In the genomic region with DNA sequence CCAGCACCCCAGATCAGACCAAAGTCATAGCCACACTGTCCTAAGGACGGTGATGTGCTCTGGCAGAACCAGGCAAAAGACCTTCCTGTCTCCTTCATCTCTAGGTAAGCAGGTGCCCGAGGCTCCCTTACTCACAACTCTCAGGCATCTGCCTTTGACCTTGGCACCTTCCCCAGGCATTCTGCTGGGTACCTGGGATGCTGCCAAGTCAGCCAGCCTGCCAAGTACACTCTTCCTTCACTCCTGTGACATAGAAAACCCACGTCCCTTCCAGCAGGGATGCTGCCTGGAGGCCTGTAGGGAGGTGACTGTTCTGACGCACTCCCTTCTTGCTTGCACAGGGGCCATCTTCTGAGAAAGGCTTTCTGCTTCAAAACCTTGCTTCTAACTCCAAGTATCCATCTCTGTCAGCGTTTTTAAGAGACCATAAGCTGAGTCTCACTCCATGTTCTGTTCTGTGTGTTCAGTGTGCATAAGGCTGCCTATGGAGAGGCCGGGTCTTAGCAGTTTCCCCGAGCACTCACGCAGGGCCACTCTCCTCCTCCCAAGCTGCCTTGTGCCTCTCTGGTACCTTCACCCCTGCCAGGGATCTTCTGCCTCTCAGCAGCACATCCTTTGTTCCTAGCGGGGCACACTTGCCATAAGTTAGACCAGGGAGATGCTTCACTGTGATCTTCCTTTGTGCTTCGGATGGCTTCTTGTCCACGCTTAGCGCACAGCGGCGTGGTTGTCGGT, we compare ENCODE assay signal across 9 mouse cellular contexts. TPM values are rescaled to one million over a fixed set of nuclear protein-coding genes. Genes with fewer than 3 reads are reported as not detected.
DNase-seq lines count a peak whose midpoint lies in the region; ATAC-seq and TF ChIP-seq lines count a peak whose summit lies in the region.
"Had no signal": no experiment of that assay in that cellular context is flagged by ENCODE, and none has a peak within 500 bp of the region (broad histone marks: within the 10 kb centered on the region; RNA-seq: fewer than 3 reads in every experiment).

No protein-coding gene starts in this region.

- no peak overlapping the region for H3K9ac ChIP-seq in kidney, embryonic 14.5 days (ENCODE audit: low read depth, low read length)

- no peak overlapping the region for H3K27ac ChIP-seq in kidney, adult 2 months (ENCODE audit: insufficient read depth, low read depth, low read length)
- no peak overlapping the region for H3K27ac ChIP-seq in kidney, embryonic 14.5 days (ENCODE audit: low read depth, low read length)
- H3K27ac ChIP-seq: macrophage had no signal

- TF ChIP-seq CTCF in kidney, adult 2 months (conservative IDR thresholded peaks at IDR 0.05; ENCODE audit: insufficient read depth, insufficient read length, low read depth, low read length): no peak

- H3K36me3 ChIP-seq in kidney, adult 2 months (ENCODE audit: control insufficient read depth, insufficient read depth, low read length): no peaks in the 10 kb centered on the region
- H3K36me3 ChIP-seq in kidney, embryonic 14.5 days (ENCODE audit: control insufficient read depth, insufficient read depth, low read length): no peaks in the 10 kb centered on the region

- WGBS in kidney, adult 2 months: 79% methylated on average over 15 of the region's 15 CpGs
- 85% methylated on average over 15 of the region's 15 CpGs for WGBS in kidney, embryonic 14.5 days

- no peak overlapping the region for H3K4me3 ChIP-seq in kidney, adult 2 months (ENCODE audit: insufficient read depth, low read depth, low read length)
- H3K4me3 ChIP-seq in kidney, embryonic 14.5 days (ENCODE audit: low read length): no peak overlapping the region

- no peaks in the 10 kb centered on the region for H3K9me3 ChIP-seq in kidney, embryonic 14.5 days (ENCODE audit: control insufficient read depth, low read length)

- DNase-seq in kidney, adult 2 months: peak; percentile 80
- DNase-seq in adrenal gland, postnatal 36 days: peak; percentile 60 to 73
- DNase-seq in gonadal fat pad, adult 2 months (ENCODE audit: low read depth): peak; percentile 57
- DNase-seq in lung, postnatal 25 days (ENCODE audit: low spot score): peak; percentile 24
- DNase-seq in thymus, postnatal 14 days: no peak
- DNase-seq in urinary bladder, postnatal 25 days (ENCODE audit: low spot score): no peak
- no peak for DNase-seq in gastrocnemius, adult 8-10 months (ENCODE audit: low spot score in 2 of 2)

- H3K4me2 ChIP-seq in kidney, embryonic 14.5 days (replicated peaks; ENCODE audit: low read depth, low read length): no peak overlapping the region

- no peaks in the 10 kb centered on the region for H3K27me3 ChIP-seq in kidney, adult 2 months (replicated peaks; ENCODE audit: control insufficient read depth, insufficient read depth, low read length)
- H3K27me3 ChIP-seq in kidney, embryonic 14.5 days (ENCODE audit: control insufficient read depth, insufficient read depth, low read length): no peaks in the 10 kb centered on the region

- no peak for ATAC-seq in kidney, embryonic 14.5 days (ENCODE audit: low FRiP score, low TSS enrichment)

- TF ChIP-seq POLR2A in kidney, adult 2 months (IDR thresholded peaks at IDR 0.05; ENCODE audit: low read depth, low read length): no peak

- H3K4me1 ChIP-seq in kidney, adult 2 months (ENCODE audit: control insufficient read depth, insufficient read depth, low read length): no peaks in the 10 kb centered on the region
- H3K4me1 ChIP-seq in kidney, embryonic 14.5 days (ENCODE audit: control insufficient read depth, insufficient read depth, low read length): 0 out of 2 replicates have a peak, but pooled peaks cover 4% of the 10 kb centered on the region

RNA-seq across cellular contexts. Expression of gene Rpl37a, which starts 28.0 kb away (rescaled TPM):
- polyA plus RNA-seq in kidney, adult 2 months (2012; rRNA removed): 520 and 773 TPM in 2 replicates
- polyA plus RNA-seq in kidney, embryonic 14.5 days (2014; fragmentation: Nextera tagmentation; extraction: Ambion mirVana): 2,102 and 2,490 TPM in 2 replicates
- total RNA-seq in adrenal gland, postnatal 36 days (2021): 1,000 to 10,000 TPM in 1 of 2 experiments, 100 to 1,000 TPM in 1; 972 to 1,009 TPM
- 772 and 822 TPM in 2 replicates for polyA plus RNA-seq in gonadal fat pad, adult 2 months (2012; rRNA removed)
- total RNA-seq in gastrocnemius, adult 8-10 months (2022): 100 to 1,000 TPM; 624 to 741 (median 668) TPM

RNA-seq across cellular contexts. Expression of gene Ankar, which starts 38.7 kb away (rescaled TPM):
- not detected in 2 replicates for polyA plus RNA-seq in kidney, adult 2 months (2012; rRNA removed)
- not detected in 2 replicates for polyA plus RNA-seq in kidney, embryonic 14.5 days (2014; fragmentation: Nextera tagmentation; extraction: Ambion mirVana)
- total RNA-seq in adrenal gland, postnatal 36 days (2021): not detected
- polyA plus RNA-seq in gonadal fat pad, adult 2 months (2012; rRNA removed): 0.05 and 0.08 TPM in 2 replicates
- total RNA-seq in gastrocnemius, adult 8-10 months (2022): not detected
- polyA plus RNA-seq: macrophage had no signal

Comparison
In these comparisons a context has a peak if more than half of its experiments do, and no peak if none do; other contexts are left out.
1. DNase-seq: peak in kidney, adult 2 months (single experiment), adrenal gland, postnatal 36 days (2 of 2), gonadal fat pad, adult 2 months (single experiment) and lung, postnatal 25 days (single experiment); none in thymus, postnatal 14 days (single experiment), urinary bladder, postnatal 25 days (single experiment) and gastrocnemius, adult 8-10 months (0 of 2).